Mouse (Mus musculus): ENCODE results near the gene Mapt.

Mapt gene

GRCm38 (mm10) chr11:104233574-104234206 lies 2.5 kb downstream of the Mapt start:
- peak in 1 of 2 experiments; percentile 75 for DNase-seq

GRCm38 (mm10) chr11:104234680-104235079 lies 3.5 kb downstream of the Mapt start:
- no peak for DNase-seq

GRCm38 (mm10) chr11:104235881-104236280 lies 4.7 kb downstream of the Mapt start:
- DNase-seq: no peak

DNA sequence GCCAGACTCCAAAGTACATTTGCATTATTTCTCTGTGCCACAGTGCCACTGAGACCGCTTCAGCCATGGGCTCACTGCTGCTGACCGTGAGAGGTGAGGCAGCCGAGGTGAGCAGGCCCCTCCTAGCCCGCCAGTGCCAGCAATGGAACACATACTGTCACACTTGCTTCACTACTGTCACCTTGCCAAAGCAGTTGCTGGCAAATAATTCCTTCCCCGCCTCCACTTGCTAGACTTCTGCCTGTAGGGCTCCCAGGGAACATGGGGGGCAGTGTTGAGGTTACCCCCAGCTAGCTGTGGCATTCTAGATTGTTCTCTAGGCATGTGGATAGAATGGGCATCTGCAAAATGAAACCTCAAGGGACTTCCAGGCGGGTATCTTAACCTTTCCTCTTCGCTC lies 6.0 kb downstream of the Mapt start:
- peak; percentile 67 to 87 for DNase-seq

DNA sequence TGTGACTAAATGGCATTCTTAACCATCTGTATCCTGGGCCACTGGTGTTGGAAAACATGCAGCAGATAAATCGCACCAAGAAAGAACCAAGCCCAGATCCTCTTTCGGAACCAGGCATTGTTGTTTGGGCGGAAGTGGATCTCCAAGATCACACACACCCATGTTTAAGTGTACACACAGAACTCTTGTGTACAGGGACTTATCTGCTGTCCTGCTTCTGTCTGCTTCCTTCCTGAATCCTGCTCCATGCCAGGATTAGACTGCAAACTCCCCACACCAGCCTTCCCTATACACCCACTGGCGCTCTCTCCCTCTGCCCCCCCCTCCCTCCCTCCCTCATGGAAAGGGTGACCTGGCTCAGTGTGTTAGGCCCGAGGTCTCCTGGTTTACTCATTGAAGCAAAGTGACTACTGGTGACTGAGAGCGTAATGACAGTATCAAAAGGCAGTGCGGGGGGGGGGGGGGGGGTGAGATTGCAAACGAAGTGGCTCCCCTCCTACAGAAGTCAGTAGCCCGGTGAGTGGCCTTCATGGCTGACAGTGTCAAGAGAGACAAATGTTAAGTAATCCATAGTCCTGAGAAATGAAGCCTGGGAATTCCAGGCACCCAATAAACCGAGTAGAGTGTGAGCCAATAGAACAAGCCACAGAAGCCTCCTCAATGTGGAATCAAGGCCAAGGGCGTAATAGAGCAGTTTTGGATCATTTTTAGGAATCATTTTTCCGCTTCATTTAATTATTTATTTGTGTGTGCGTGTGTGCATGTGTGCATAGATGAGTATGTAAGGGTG lies 7.0 kb downstream of the Mapt start:
- no peak for DNase-seq

GRCm38 (mm10) chr11:104245478-104245877 lies 14.3 kb downstream of the Mapt start:
- peak in 1 of 2 experiments; percentile 56 for DNase-seq

- DNase-seq: peak; percentile 78 to 90
Measured at GRCm38 (mm10) chr11:104246171-104246694, 15.0 kb downstream of the Mapt start.

DNA sequence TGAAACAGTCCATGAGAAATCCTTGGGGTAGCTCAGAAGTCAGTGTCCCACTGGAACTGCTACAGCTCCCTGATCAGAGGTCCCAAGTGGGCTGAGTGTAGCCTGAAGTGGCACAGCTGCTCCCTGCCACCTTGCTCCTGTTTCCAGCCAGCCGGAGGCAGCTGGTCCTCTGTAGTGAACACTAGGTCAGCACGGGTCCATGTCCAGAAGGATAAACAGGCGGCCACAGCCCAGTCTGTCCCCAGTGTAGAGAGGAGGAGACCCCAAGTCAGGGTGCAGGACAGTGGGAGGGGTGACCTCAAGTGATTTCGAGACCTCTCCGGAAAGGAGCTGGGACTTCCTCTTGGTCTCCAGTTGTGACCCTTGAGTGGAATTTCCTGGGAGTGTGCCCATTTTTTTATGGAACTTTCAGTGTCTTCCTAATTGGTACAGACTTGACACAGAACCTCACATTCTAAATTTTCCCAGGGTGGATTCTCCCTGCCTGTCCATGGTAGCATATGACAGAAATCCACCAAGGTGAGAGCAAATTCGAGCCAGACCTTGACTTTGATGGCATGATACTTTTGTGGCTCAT lies 16.0 kb downstream of the Mapt start:
- peak; percentile 75 to 91 for DNase-seq

DNA sequence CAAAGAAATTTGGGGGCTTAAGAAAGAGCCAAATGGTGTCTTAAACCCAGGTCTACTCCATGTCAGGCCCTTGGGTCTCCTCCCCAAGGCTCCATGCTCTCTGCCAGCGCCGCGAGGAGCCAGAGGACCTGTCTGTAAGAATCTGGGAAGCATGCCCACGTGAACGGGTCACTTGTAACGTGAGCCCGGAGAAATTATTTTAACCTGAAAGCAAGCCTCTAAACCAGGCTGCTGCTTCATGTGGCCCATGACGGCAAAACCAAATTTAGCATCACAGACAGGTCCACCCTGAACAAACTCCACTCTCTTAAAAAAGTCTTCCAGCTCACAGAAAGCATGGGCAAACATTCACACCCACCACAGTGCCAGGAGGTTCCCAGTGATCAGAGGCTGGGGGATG lies 18.2 kb downstream of the Mapt start:
- DNase-seq: peak in 1 of 2 experiments; percentile 63

- DNase-seq: no peak
Measured at GRCm38 (mm10) chr11:104251121-104251520, 19.9 kb downstream of the Mapt start.

DNA sequence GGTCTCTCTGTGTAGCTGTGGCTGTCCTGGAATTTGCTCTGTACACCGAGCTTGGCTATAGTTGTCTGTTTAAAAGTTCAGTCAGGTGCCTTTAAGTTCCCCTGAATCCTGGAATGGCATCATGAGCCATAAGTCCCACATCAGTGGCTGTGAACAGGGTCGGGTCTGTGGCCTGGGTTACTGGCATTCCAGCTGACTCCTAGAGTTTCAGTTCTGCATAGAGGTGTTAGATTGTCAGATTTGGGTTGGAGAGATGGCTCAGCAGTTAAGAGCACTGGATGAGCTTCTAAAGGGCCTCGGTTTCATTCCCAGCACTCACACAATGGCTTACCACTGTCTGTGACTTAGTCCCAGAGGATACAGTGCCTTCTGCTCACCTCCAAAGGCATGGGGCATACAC lies 20.9 kb downstream of the Mapt start:
- no peak for DNase-seq

GRCm38 (mm10) chr11:104254408-104255039 lies 23.3 kb downstream of the Mapt start:
- DNase-seq: no peak

- peak; percentile 50 to 76 for DNase-seq
Measured at GRCm38 (mm10) chr11:104256179-104256578, 25.0 kb downstream of the Mapt start.

DNA sequence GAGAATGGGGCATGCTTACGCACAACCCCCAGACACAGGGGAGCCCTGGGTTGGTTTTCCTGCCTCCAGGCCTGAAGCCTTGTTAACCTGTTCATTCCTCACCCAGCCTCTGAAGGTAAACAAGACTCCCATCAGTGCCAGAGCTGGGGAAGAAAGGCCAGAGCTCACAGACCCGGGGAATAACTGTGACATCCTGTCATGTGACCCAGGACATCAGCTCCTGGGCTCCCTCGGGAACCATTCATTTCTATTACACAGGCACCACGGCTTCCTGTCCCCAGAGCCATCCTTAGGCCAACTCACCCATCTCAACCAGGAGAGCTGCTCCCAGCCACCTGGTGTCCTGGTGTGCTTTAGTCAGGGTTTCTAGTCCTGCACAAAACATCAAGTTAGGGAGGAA lies 27.8 kb downstream of the Mapt start:
- peak in 1 of 2 experiments; percentile 47 for DNase-seq

GRCm38 (mm10) chr11:104264683-104265082 lies 33.5 kb downstream of the Mapt start:
- DNase-seq: peak; percentile 79 to 93

GRCm38 (mm10) chr11:104265669-104266068 lies 34.5 kb downstream of the Mapt start:
- no peak for DNase-seq

DNA sequence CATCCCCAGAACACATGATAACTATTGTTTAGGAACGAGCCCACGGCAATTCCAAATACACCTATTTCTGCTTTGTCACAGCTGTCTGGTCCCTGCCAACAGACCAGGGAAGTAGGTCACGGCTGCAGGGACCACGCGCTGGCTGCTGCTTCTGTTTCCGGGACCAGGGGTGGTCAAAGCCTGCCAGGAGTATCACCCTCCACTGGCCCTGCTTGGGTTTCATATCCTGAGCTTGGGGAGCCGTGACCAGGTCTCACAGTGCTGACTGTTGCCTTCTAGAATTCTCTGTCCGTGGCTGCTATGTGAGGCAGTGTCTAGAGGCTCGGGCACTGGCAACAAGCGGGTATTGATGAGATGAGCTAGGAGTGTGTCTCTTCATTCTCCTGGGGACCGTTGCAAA lies 36.2 kb downstream of the Mapt start:
- peak; percentile 51 to 81 for DNase-seq

GRCm38 (mm10) chr11:104269385-104269822 lies 38.2 kb downstream of the Mapt start:
- DNase-seq: peak; percentile 82 to 96

DNA sequence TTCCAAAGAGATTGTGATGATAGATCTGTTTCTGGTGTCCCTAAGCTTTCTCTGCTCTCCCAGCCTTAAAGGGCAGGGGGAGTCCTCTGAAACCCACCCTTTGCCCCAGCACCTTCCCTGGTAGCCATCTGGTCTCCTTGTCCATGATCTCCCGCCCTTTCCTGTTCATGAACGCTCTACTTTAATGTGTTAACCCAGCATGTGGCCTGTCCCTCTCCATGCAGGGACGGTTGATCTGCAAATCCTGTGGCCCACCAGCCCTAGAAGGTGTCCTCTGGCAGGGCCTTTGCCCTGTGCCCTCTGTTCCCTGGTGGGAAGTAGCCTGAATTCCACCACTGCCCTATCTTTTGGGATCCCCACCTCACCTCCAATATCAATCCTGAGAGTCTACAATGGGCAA lies 39.3 kb downstream of the Mapt start:
- DNase-seq: no peak

DNA sequence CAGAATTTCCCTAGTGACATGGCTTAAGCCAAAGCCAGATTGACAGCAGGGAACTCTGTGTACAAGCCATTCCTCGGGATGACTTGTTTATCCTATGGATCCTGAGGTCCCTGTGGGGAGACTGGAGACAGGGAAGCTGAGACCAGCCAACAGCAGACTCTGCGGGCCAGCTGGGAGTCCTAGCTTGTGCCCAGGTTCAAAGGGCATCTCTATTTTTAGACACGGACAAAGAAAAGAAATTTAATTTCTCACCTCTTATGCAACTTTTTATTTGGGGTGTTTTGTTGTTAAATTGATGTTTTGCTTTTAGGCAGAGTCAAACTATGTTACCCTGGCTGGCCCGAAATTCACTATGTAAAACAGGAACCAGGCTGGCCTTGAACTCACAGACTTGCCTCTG lies 39.7 kb downstream of the Mapt start:
- peak; percentile 28 to 69 for DNase-seq

DNA sequence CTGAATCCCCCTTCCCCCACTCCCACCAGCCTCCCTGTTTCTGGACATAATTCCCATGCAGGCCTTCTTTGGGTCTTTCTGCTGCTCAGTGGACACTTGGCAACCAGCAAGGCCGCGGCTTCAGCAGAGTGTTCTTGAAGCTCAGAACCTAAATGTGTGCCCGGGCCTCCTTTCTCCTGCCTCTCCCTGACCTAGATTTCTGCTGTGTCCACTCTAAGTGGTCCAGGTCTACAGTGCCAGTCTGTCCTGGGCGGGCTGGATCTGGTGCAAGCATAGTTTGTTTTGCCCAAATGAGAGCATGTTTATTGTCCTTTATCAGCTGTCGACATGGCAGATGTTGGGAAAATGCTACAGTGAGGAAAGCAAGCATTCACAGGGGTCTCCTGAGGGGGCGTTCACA lies 40.7 kb downstream of the Mapt start:
- peak in 1 of 2 experiments; percentile 55 for DNase-seq

DNA sequence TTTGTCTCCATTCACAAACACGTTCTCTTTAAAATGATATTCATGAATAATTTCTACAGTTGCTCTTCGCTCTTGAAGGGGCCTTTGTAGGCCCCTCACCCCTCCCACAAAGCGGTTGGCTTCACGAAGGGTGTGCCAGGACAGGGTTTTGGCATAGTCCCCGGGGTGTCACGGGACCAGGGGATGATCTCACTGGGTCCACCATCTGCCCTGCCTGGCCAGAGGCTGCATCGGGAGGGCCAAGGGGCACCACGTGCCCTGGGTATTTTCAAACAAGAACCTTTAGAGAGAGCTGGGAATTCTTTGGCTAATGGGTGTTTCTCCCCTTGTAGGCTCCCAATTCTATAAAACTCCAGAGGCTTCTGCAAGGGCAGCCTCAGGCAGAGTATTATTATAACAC lies 41.2 kb downstream of the Mapt start:
- peak; percentile 91 to 96 for DNase-seq

DNA sequence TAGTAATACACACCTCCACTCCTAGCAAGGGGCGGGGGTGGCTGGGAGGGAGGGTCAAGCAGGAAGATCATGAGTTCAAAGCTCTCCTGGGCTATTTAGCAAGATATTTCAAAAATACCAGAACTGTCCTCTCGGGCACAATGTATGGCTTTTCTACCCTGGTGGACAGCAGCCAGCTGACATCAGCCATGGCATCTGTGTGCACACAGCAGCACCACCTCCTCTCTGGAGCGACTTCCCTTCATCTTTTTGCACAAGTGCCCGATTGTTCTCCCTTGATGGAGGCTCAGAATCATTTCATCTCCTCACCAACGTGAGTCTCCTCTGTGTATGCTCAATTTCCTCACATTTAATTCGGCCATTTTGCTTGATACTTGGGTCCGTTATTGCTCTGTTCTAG lies 44.6 kb downstream of the Mapt start:
- DNase-seq: no peak
